Mouse (Mus musculus) MEL (cell line): ENCODE measurements around the gene Auts2. TPM values are rescaled to one million over a fixed set of nuclear protein-coding genes. Genes with fewer than 3 reads are reported as not detected.

ENCODE experiments used
- DNase-seq: peaks from one replicate; pipeline ENCODE4 v3.0.0; 2011; ENCODE audit warnings: low read depth, low spot score
- H3K27ac ChIP-seq: 2 replicates; pipeline ENCODE4 v1.5.1; 2012; ENCODE audit warnings: low read depth, mild to moderate bottlenecking, control low read depth, low read length, moderate library complexity; ENCODE audit not compliant: control insufficient read depth
- H3K27me3 ChIP-seq, 2 experiments: fragments of 150-350 bp in 1 of 2; sonication (generic) in 1 of 2; 2 replicates each; pipeline ENCODE4 v1.6.1; 2012; ENCODE audit warnings: low read length in 2 of 2, mild to moderate bottlenecking in 2 of 2, improper control_type of control experiment in 1 of 2, moderate library complexity in 1 of 2; ENCODE audit not compliant: insufficient read depth in 2 of 2, control insufficient read depth in 1 of 2
- H3K36me3 ChIP-seq, 2 experiments: 2 replicates each; pipeline ENCODE4 v1.6.1; 2012 to 2014; ENCODE audit warnings: low read length in 2 of 2, improper control_type of control experiment in 1 of 2, inconsistent platforms in 1 of 2, mild to moderate bottlenecking in 1 of 2; ENCODE audit not compliant: insufficient read depth in 2 of 2, control insufficient read depth in 1 of 2
- H3K4me1 ChIP-seq, 2 experiments: fragments of 150-350 bp in 1 of 2; sonication (generic) in 1 of 2; 2 replicates each; pipeline ENCODE4 v1.6.1; 2012; ENCODE audit warnings: low read length in 2 of 2, improper control_type of control experiment in 1 of 2, mild to moderate bottlenecking in 1 of 2; ENCODE audit not compliant: insufficient read depth in 2 of 2, control insufficient read depth in 1 of 2
- H3K4me3 ChIP-seq, 2 experiments: fragments of 150-350 bp in 1 of 2; sonication (generic) in 1 of 2; 2 replicates each; pipeline ENCODE4 v1.5.1; 2012; ENCODE audit warnings: low read depth in 2 of 2, low read length in 2 of 2, mild to moderate bottlenecking in 2 of 2, moderate library complexity in 2 of 2, control low read depth in 1 of 2, improper control_type of control experiment in 1 of 2; ENCODE audit not compliant: control insufficient read depth in 1 of 2, insufficient read depth in 1 of 2
- H3K79me2 ChIP-seq: 2 replicates; pipeline ENCODE4 v1.6.1; 2012; ENCODE audit warnings: mild to moderate bottlenecking, low read length, moderate library complexity; ENCODE audit not compliant: control insufficient read depth, poor library complexity, insufficient read depth
- H3K9ac ChIP-seq: 2 replicates; pipeline ENCODE4 v1.6.1; 2012; ENCODE audit warnings: low read depth, mild to moderate bottlenecking, control low read depth, low read length, moderate library complexity; ENCODE audit not compliant: control insufficient read depth, poor library complexity, severe bottlenecking
- H3K9me3 ChIP-seq: fragments of 150-350 bp; sonication (generic); replicated peaks from 2 replicates; pipeline ENCODE4 v1.6.1; 2012; ENCODE audit warnings: mild to moderate bottlenecking, low read length, improper control_type of control experiment, moderate library complexity; ENCODE audit not compliant: insufficient read depth
- BHLHE40 ChIP-seq: IDR thresholded peaks from 2 replicates; pipeline ENCODE4 v1.6.1; 2012; ENCODE audit warnings: low read depth, mild to moderate bottlenecking, inconsistent platforms, low read length, improper control_type of control experiment, borderline replicate concordance
- CHD2 ChIP-seq: IDR thresholded peaks from 2 replicates; pipeline ENCODE4 v1.6.1; 2011; ENCODE audit warnings: low read length, improper control_type of control experiment
- CTCF ChIP-seq, 3 experiments: IDR thresholded peaks in 2 of 3; conservative IDR thresholded peaks in 1 of 3; 2 replicates each; pipeline ENCODE4 v1.5.1; 2011 to 2012; ENCODE audit warnings: low read length in 3 of 3, low read depth in 2 of 3, mild to moderate bottlenecking in 2 of 3, improper control_type of control experiment in 1 of 3, inconsistent platforms in 1 of 3, mixed read lengths in 1 of 3, moderate library complexity in 1 of 3; ENCODE audit not compliant: control insufficient read depth in 1 of 3, insufficient read depth in 1 of 3, poor library complexity in 1 of 3, severe bottlenecking in 1 of 3
- ELF1 ChIP-seq: IDR thresholded peaks from 2 replicates; pipeline ENCODE4 v1.6.1; 2014; ENCODE audit warnings: low read depth, mild to moderate bottlenecking, inconsistent platforms, low read length, improper control_type of control experiment, moderate library complexity
- GABPA ChIP-seq: IDR thresholded peaks from 2 replicates; pipeline ENCODE4 v1.6.1; 2012; ENCODE audit warnings: low read depth, mild to moderate bottlenecking, inconsistent platforms, low read length, improper control_type of control experiment, moderate library complexity
- GATA1 ChIP-seq: IDR thresholded peaks from 2 replicates; pipeline ENCODE4 v1.6.1; 2011; ENCODE audit warnings: low read depth, low read length, improper control_type of control experiment
- JUND ChIP-seq: IDR thresholded peaks from 2 replicates; pipeline ENCODE4 v1.6.1; 2011; ENCODE audit warnings: low read depth, mild to moderate bottlenecking, improper control_type of control experiment, low read length
- MAX ChIP-seq: IDR thresholded peaks from 2 replicates; pipeline ENCODE4 v1.6.1; 2011; ENCODE audit warnings: low read length, improper control_type of control experiment
- MEF2A ChIP-seq: IDR thresholded peaks from 2 replicates; pipeline ENCODE4 v1.6.1; 2014; ENCODE audit warnings: low read depth, mild to moderate bottlenecking, inconsistent platforms, low read length, improper control_type of control experiment; ENCODE audit not compliant: poor library complexity, insufficient replicate concordance, severe bottlenecking; ENCODE audit errors: extremely low read depth
- MYB ChIP-seq: IDR thresholded peaks from 2 replicates; pipeline ENCODE4 v1.6.1; 2011; ENCODE audit warnings: mild to moderate bottlenecking, low read depth, low read length, improper control_type of control experiment
- MYC ChIP-seq: IDR thresholded peaks from 2 replicates; pipeline ENCODE4 v1.6.1; 2011; ENCODE audit warnings: low read depth, mild to moderate bottlenecking, low read length, improper control_type of control experiment, moderate library complexity
- RAD21 ChIP-seq: IDR thresholded peaks from 2 replicates; pipeline ENCODE4 v1.6.1; 2011; ENCODE audit warnings: mild to moderate bottlenecking, low read depth, low read length, improper control_type of control experiment
- RCOR1 ChIP-seq: IDR thresholded peaks from 2 replicates; pipeline ENCODE4 v1.6.1; 2012; ENCODE audit warnings: low read depth, mild to moderate bottlenecking, inconsistent platforms, low read length, improper control_type of control experiment
- SMC3 ChIP-seq: IDR thresholded peaks from 2 replicates; pipeline ENCODE4 v1.6.1; 2011; ENCODE audit warnings: low read depth, low read length, improper control_type of control experiment
- TAL1 ChIP-seq: IDR thresholded peaks from 2 replicates; pipeline ENCODE4 v1.6.1; 2012; ENCODE audit warnings: mild to moderate bottlenecking, inconsistent platforms, low read length, moderate library complexity, mixed read lengths
- USF1 ChIP-seq: IDR thresholded peaks from 2 replicates; pipeline ENCODE4 v1.6.1; 2014; ENCODE audit warnings: low read depth, mild to moderate bottlenecking, inconsistent platforms, low read length, improper control_type of control experiment, moderate library complexity
- USF2 ChIP-seq, 2 experiments: IDR thresholded peaks; 2 replicates each; pipeline ENCODE4 v1.6.1; 2011 to 2012; ENCODE audit warnings: improper control_type of control experiment in 2 of 2, low read length in 2 of 2, borderline replicate concordance in 1 of 2, inconsistent platforms in 1 of 2, low read depth in 1 of 2, mild to moderate bottlenecking in 1 of 2; ENCODE audit not compliant: insufficient read depth in 1 of 2
- ZC3H11A ChIP-seq: IDR thresholded peaks from 2 replicates; pipeline ENCODE4 v1.6.1; 2012; ENCODE audit warnings: low read depth, mild to moderate bottlenecking, inconsistent platforms, low read length, improper control_type of control experiment
- ZKSCAN1 ChIP-seq: IDR thresholded peaks from 2 replicates; pipeline ENCODE4 v1.6.1; 2012; ENCODE audit warnings: low read depth, mild to moderate bottlenecking, inconsistent platforms, low read length, improper control_type of control experiment, moderate library complexity
- ZNF384 ChIP-seq: IDR thresholded peaks from 2 replicates; pipeline ENCODE4 v1.6.1; 2012; ENCODE audit warnings: low read depth, mild to moderate bottlenecking, inconsistent platforms, low read length, improper control_type of control experiment
- polyA plus RNA-seq, 2 experiments: library from polyadenylated mRNA; stranded (reverse) in 1 of 2; unstranded in 1 of 2; fragments of >175 nt in 1 of 2; fragments of >200 nt in 1 of 2; gene quantifications; 2 replicates each; pipeline versions ENCODE4 v1.2.1 to v1.2.4; 2012; ENCODE audit warnings: low replicate concordance in 2 of 2, low read depth in 1 of 2; ENCODE audit not compliant: insufficient read length in 2 of 2, insufficient read depth in 1 of 2, missing spikeins in 1 of 2
- total RNA-seq: library from RNA; depleted of rRNA; stranded (reverse); fragments of 300-350 nt; gene quantifications from 2 replicates; pipeline ENCODE4 v1.2.3, GENCODE M21; 2012

Gene Auts2
- total and polyA plus RNA-seq, 3 experiments = not detected

DNA sequence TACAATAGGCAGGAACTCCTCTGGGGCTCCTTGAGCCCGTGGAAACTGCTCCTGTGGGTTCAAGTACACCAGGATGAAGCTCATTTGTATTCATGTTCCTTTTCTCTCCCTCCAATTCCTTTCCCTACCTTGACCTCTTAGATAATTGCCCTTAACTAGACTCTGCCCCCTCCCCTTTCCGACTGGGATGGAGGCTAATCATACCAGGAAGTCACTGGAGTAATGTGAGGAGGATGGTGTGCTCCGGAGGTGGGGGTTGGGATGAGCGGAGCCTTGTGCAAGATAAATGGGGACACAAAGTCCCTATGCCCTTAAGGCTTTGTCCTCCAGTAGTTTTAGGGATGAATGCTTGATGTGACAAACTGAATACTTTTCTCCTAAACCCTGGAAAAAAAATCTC lies 820.8 kb downstream of the Auts2 start:
- TF ChIP-seq JUND = no peak
- TF ChIP-seq GABPA = no peak
- no peak for TF ChIP-seq ZNF384
- no peak for TF ChIP-seq BHLHE40
- TF ChIP-seq USF1 = no peak
- no peak for TF ChIP-seq MYB
- no peak for TF ChIP-seq RAD21
- no peak for TF ChIP-seq ELF1
- TF ChIP-seq ZC3H11A = no peak
- no peak for TF ChIP-seq RCOR1
- no peak for TF ChIP-seq MAX
- no peak for TF ChIP-seq SMC3
- no peak for TF ChIP-seq TAL1
- TF ChIP-seq GATA1 = no peak
- TF ChIP-seq CTCF (IDR thresholded peaks at IDR 0.05 in 2 of 3, conservative IDR thresholded peaks at IDR 0.05 in 1 of 3; ENCODE audit: control insufficient read depth in 1 of 3, insufficient read depth in 1 of 3, low read depth in 2 of 3, low read length in 3 of 3, poor library complexity in 1 of 3, severe bottlenecking in 1 of 3) = no peak
- TF ChIP-seq ZKSCAN1 = no peak
- no peak for TF ChIP-seq MEF2A
- no peak for TF ChIP-seq MYC
- no peak for TF ChIP-seq CHD2
- no peaks in the 10 kb centered on the region for H3K36me3 ChIP-seq
- no peaks in the 10 kb centered on the region for H3K9me3 ChIP-seq
- H3K27ac ChIP-seq = no peak overlapping the region
- no peaks in the 10 kb centered on the region for H3K79me2 ChIP-seq
- no peak overlapping the region for H3K9ac ChIP-seq
- DNase-seq = no peak
- no peaks in the 10 kb centered on the region for H3K27me3 ChIP-seq
- H3K4me3 ChIP-seq = no peak overlapping the region
- no peaks in the 10 kb centered on the region for H3K4me1 ChIP-seq

DNA sequence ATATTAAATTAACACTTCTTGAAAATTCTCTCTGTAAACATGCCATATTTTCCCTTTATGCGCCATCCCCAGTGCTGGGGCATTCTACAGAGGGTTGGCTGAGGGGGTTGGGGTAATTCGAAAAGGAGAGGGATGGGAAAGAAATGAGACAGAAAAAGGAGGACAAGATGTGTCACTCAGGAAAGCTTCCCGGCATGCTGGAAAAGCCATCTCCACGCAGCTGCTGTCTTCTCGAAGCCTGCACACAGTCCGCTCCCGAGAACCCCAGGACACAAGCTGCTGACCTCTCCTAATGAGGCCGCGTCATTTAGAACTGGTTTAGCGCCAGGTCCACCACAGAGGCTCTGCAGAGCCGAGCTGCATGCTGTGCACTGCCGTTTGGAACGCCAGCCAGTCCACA lies 825.1 kb downstream of the Auts2 start:
- H3K36me3 ChIP-seq = no peaks in the 10 kb centered on the region
- TF ChIP-seq MAX = no peak
- no peak for TF ChIP-seq MYB
- TF ChIP-seq USF2 (IDR thresholded peaks at IDR 0.05; ENCODE audit: borderline replicate concordance in 1 of 2, insufficient read depth in 1 of 2, low read depth in 1 of 2, low read length in 2 of 2) = no peak
- no peaks in the 10 kb centered on the region for H3K79me2 ChIP-seq
- H3K4me3 ChIP-seq = no peak overlapping the region
- H3K27me3 ChIP-seq = no peaks in the 10 kb centered on the region
- H3K9me3 ChIP-seq = no peaks in the 10 kb centered on the region
- DNase-seq = no peak
- H3K4me1 ChIP-seq = no peaks in the 10 kb centered on the region
- no peak overlapping the region for H3K27ac ChIP-seq
- H3K9ac ChIP-seq = no peak overlapping the region
